Mouse (Mus musculus) retina, adult 2 months (tissue): ENCODE measurements around the gene Neu3.

Experiments
- DNase-seq: peaks from one replicate; pipeline ENCODE4 v3.0.0-alpha.2; 2012; ENCODE audit warnings: low read depth, low spot score

Gene Neu3

DNA sequence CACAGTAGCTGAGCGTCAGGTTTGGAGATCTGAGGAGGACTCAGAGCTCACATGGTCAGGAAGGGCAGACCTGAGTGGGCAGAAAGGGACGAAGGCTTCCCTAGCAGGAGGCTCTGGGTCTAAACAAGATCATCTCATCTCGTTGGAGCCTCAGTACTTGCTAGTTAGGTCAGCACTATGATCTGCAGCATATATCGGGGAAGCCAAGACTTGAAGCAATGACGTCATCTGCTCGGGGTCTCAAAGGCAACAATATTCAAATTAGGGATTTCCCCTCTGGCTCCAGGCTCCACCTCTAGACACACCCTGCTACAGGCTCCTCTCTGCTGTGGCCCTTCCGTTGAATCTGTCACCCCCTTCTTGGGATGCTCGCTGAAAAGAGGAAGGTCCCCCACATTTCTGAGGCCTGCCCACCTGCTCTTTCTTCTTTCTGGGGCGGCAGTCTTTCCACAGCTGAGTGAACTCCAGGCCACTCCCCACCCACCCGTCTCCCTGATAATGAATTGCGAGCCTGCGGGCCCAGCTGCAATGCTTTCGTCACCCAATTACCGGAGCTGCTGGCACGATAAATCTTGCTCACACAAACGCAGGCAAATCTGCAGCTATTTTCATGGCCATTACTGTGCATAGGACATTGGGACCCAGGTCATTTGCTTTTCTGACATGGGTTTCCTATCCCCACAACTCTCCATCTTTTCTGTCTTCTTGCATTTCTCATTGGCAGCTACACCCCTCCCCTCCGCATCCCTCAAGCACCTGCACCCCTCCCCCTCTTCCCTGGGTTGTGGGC is 32.8 kb downstream of the Neu3 start:
- DNase-seq = no peak

DNA sequence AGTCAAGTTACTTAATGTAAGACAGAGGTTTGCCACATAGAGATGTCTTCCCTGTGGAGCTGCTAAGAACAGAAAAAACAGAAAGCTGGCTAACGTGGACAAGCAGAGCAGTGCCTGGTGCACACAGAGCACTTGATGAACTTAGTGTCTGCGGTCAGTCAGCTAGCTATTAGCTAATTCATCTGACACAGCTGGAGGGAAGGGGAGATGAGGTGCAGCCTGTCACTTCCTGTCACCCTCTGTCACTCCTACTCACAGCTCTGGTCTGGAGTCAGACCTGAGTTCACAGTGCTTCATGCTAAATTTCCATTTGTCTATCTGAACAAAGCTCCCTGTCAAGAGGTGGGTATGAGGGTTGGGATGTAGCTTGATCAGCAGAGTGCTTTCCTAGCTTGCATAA is 34.1 kb downstream of the Neu3 start:
- DNase-seq = no peak

DNA sequence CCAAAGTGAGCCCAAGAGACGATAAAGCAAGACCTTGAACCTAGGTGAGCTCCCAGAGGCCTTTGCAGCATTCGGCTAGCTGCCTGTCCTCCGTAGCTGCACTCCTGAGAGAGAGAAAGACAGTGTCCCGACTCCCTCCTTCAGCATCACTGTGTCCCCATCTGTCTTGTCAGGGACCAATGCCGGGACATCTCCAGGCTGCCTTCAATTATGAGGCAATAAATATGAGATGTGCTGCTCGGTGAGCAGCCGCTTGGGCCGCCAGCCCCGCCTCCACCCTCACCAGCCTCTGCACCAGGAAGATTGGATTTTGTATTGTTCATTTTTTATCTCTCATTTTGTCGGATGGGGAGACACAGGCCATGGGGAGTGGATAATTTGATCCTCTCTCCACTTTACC is 37.4 kb downstream of the Neu3 start:
- no peak for DNase-seq

DNA sequence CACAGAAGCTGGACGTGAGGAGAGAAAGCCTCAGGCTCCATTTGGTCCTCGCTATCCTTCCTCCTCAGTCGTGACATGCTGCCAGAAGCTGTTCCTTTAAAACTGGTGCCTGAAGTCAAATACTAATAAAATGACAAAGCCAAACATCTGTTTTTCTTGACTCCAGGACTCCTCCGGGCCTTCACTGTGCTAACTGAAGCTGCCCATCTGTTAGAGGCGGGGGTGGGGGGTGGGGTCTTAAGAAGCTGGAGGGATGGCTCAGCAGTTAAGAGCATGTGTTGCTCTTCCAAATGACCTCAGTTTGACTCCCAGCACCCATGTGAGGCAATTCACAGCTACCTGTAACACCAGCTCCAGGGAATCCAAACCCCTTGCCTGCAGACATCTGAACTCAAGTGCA is 39.7 kb downstream of the Neu3 start:
- no peak for DNase-seq

DNA sequence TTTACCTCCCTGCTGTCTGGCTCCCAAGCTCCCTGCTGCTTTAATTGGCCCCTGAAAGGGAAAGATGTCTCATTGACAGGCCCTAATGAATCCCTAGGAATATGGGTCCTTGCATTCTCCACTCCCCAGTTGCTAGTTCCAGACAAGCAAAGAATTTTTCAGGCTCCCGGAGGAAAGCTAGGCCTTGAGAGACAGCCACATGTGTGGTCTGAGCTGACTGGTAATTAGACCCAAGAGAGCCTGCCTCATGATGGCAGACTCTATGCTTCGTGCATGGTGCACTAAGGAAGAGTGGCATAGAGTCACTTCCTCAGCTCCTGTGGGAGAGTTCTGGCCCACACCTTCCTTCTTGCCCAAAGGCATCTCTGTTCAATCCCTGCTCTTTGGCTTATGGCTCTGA is 40.3 kb downstream of the Neu3 start:
- no peak for DNase-seq

DNA sequence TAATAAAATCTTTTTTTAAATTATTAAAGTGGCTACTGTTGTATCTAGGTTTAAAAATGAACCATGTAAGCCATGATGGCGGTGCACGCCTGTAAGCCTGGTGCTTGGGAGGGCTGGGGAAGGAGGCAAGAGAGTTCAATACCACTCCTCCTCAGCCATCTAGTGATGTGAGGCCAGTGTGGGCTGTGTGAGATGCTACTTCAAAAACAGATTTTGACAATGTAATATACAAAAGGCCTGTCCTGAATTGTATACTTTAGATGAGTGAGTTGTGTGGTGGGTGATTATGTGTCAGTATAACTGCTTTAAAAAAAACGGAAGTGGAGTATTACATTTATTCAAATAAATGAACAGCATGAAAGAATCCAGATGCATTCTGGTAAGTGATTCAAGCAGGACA is 41.4 kb downstream of the Neu3 start:
- no peak for DNase-seq

DNA sequence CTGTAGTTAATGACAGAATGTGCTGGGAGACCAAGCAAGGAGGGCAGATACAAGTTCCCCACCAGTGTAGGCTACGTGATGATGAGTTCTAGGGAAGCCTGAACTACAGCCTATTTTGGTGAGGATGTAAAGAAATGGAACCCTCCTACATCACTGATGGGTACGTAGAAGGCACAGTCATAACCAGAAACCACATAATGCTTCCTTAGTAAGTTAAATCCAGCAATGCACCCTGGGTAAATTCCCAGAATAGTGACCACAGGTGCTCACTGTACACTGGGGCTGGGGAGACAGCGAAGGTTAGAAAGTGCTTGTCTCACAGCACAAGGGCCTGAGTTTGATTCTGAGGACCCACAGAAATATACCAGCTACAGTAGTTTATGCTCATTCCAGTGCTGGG is 42.7 kb downstream of the Neu3 start:
- DNase-seq = no peak

DNA sequence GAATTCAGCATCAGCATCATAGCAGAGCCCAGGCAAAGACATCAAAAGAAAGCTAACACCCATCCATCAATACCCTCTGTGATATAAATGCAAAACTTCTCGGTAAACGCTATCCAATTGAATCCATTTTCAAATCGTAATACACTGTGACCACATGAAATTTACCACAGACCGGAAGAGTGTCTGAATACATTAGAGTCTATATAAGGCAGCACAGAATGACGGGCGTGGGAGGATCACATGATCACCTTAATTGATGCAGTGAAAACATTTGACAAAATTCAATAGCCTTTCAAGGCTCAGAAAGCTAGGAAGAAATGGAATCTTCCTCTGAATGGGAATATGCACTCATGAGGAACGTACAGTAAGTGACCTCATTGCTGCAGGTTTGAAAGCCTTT is 44.8 kb downstream of the Neu3 start:
- no peak for DNase-seq

DNA sequence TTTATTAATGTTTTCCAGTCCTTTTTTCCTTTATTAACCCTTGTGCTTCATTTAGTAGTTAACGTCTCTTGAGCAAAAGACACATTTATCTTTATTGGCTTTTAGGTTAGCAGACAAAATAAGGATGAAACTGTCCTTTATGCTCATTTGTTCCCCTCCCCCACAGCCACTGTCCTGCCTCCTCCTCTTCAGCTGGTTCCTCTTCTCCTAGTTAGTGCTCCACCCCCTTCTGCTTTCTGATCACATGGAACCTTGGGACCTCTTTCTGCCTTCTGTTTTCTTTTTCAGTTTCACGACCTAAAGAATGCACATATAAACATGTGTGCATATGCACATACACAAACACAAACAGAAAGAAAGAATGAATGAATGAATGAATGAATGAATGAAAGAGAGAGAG is 46.3 kb downstream of the Neu3 start:
- DNase-seq = no peak

DNA sequence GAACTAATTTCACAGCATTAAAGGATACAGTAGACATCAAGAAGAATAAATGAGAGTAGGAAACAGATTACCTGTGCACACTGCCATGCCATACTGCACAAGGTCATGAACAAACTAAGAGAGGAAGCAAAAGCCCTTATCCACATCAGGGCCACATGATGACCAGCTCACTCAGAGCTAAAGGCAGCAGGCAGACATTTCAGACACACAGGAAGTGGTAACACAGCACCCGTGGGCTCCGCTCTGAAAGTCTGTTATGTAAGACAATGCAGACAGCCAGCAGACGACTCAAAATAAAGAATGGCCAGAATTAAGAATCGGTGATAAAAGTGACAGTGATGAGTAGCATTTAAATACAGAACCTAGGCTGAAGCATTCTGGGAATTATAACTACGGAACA is 46.8 kb downstream of the Neu3 start:
- DNase-seq = no peak

DNA sequence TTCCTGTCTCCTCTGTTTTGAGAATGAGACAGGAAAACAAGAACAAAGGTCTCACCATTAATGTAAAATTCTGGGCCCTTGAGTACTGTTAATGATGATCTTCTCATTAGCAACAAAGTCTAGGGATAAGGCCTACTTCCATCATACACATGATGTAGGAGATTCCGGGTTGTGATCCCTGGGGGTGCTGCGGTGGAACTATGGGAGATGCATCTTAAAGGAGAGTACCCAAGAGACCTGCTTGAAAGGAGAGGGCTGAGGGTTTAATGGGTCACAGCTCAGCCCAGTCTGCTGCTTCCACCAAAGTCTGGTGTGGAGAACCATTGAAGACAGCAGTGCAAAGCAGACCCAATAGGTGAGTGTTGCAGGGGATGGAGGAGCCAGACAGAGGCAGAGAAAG is 65.0 kb downstream of the Neu3 start, which contains the start of gene Olfr521:
Gene Olfr521 (plus strand): TSS at position 301 of the 400 bp plus-strand sequence.
- no peak for DNase-seq
